Comparison of ENCODE assay signal across 16 mouse cellular contexts in the genomic region with DNA sequence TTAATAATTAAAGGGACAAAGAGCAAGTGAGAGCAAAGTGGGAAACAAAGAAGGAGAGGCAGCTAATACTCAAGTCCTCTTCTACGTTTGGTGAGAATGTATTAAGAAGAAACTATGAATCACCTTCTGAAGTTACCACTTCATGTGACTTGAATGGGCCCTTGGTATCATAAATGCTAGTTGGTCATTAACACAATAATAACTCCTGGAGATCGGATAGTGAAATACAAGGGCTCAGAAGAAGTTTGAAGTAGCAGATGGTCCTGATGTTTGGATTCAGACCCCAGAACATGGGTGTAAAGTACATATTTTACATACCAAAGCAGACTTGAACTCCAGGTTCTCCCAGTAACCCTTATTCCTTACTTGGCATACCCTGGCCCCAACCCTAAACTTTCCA.
"Had no signal": no experiment of that assay in that cellular context is flagged by ENCODE, and none has a peak within 500 bp of the region (broad histone marks: within the 10 kb centered on the region; RNA-seq: fewer than 3 reads in every experiment).

No protein-coding gene starts in this region.

- H3K4me3 ChIP-seq: neural tube, embryonic 13.5 days; neural tube, embryonic 15.5 days; stomach, embryonic 15.5 days had no signal

- H3K4me1 ChIP-seq: neural tube, embryonic 13.5 days; neural tube, embryonic 15.5 days; stomach, embryonic 15.5 days had no signal

- H3K27ac ChIP-seq: neural tube, embryonic 13.5 days; neural tube, embryonic 15.5 days; stomach, embryonic 15.5 days; stomach, postnatal 0 days had no signal

- H3K9me3 ChIP-seq: neural tube, embryonic 13.5 days; neural tube, embryonic 15.5 days; stomach, embryonic 15.5 days had no signal

- DNase-seq: retina, postnatal 1 day; right cerebral cortex, adult 18-20 months; right cerebral cortex, postnatal 14 days; right cerebral cortex, postnatal 25 days; right cerebral cortex, postnatal 4 days; spleen, adult 18-20 months; thymus, adult 18-20 months; thymus, adult 2 months; thymus, postnatal 14 days; thymus, postnatal 25 days; thymus, postnatal 36 days; thymus, postnatal 4 days had no signal

- H3K9ac ChIP-seq: neural tube, embryonic 13.5 days; neural tube, embryonic 15.5 days; stomach, embryonic 15.5 days had no signal

- H3K27me3 ChIP-seq: neural tube, embryonic 13.5 days; neural tube, embryonic 15.5 days; stomach, embryonic 15.5 days had no signal

- H3K36me3 ChIP-seq: neural tube, embryonic 13.5 days; neural tube, embryonic 15.5 days; stomach, embryonic 15.5 days had no signal

- H3K4me2 ChIP-seq: neural tube, embryonic 13.5 days; neural tube, embryonic 15.5 days; stomach, embryonic 15.5 days had no signal
